Mouse (Mus musculus) embryonic facial prominence, embryonic 12.5 days (tissue): ENCODE measurements around the gene Tbc1d17. TPM values are rescaled to one million over a fixed set of nuclear protein-coding genes. Genes with fewer than 3 reads are reported as not detected.
A peak's percentile ranks its signal among the peaks of the same experiment; 100 is the strongest.

Experiments used
- ATAC-seq: fragments of 200-750 bp; cut with Nextera tagmentation; 2 replicates; pipeline ENCODE4 v1.8.0; 2017; ENCODE audit not compliant: insufficient number of reproducible peaks, insufficient read depth, low FRiP score, low TSS enrichment
- H3K27ac ChIP-seq: fragments of 300-500 bp; sonication (generic); 2 replicates; pipeline ENCODE4 v1.5.1; 2016; ENCODE audit warnings: mild to moderate bottlenecking
- H3K27me3 ChIP-seq: fragments of 300-500 bp; sonication (generic); 2 replicates; pipeline ENCODE4 v1.6.1; 2016; ENCODE audit warnings: mild to moderate bottlenecking, moderate library complexity
- H3K36me3 ChIP-seq: fragments of 300-500 bp; sonication (generic); 2 replicates; pipeline ENCODE4 v1.6.1; 2016; ENCODE audit warnings: mild to moderate bottlenecking
- H3K4me1 ChIP-seq: fragments of 300-500 bp; sonication (generic); 2 replicates; pipeline ENCODE4 v1.6.1; 2016
- H3K4me2 ChIP-seq: fragments of 300-500 bp; sonication (generic); replicated peaks from 2 replicates; pipeline ENCODE4 v1.6.1; 2016; ENCODE audit warnings: mild to moderate bottlenecking, moderate library complexity
- H3K4me3 ChIP-seq: fragments of 300-500 bp; sonication (generic); 2 replicates; pipeline ENCODE4 v1.5.1; 2016; ENCODE audit warnings: mild to moderate bottlenecking
- H3K9ac ChIP-seq: fragments of 300-500 bp; sonication (generic); 2 replicates; pipeline ENCODE4 v1.6.1; 2016; ENCODE audit warnings: mild to moderate bottlenecking, moderate library complexity
- H3K9me3 ChIP-seq: fragments of 300-500 bp; sonication (generic); 2 replicates; pipeline ENCODE4 v1.6.1; 2016; ENCODE audit warnings: mild to moderate bottlenecking, moderate library complexity
- WGBS: fragments of 180-500 bp; shearing (Covaris S2); methylation state at CpG from one replicate; pipeline ENCODE4 v1.1.7; 2016; 5-methylcytosine and 5-hydroxymethylcytosine counted together
- microRNA counts: library from miRNA; unstranded; fragments of <30 nt; microRNA quantifications from one replicate; lab custom pipeline; 2017
- microRNA-seq: library from miRNA; unstranded; fragments of <30 nt; microRNA quantifications from one replicate; pipeline ENCODE4, GENCODE M21; 2017
- polyA plus RNA-seq: library from polyadenylated mRNA; unstranded; fragments of >200 nt; fragmentation: Nextera tagmentation; extraction: Ambion mirVana; gene quantifications from 2 replicates; pipeline ENCODE4 v1.2.1, GENCODE M21; 2016

Tbc1d17 gene
- polyA plus RNA-seq, 1 experiment from 2014 or later, result 105 TPM

DNA sequence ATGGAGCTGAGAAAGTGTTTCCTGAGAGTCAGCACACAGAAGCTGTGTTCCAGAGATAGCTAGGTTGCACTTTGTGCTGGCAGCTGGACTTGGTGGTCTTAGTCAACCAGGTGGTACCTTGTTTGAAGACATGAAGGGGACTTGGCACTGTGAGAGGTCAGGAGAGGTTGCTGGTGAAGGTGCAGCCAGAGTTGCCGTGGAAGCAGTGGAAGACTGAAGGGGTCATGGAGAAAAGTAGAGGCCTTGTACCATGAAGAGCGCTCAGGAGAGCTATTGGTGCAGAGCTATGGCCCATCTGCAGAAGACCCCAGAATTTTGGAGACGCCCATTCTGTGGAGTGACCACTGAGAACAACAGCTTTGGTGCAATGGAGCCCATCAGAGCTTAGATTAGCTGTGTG is 39.4 kb downstream of the Tbc1d17 start:
- H3K4me2 ChIP-seq, result no peak overlapping the region

DNA sequence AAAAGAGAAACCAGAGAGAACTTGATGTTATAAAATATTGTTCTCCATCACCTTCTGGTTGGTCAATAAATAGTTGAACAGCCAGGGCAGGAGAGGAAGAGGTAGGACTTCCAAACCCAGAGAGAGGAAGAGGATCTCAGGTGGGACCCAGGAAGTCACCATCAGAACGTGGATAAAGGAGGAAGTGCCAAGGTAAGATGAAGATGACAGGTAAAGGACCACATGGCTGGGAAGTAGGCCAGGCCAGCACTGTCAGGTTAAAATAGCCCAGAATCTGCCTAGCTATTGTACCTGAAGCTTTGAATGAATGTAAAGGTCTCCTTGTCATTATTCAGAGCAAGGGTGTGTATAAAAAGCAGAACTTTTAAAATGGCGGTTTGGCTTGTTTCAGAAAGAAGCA is 40.0 kb downstream of the Tbc1d17 start:
- no peak for ATAC-seq
- 80% methylated on average over 2 of the region's 2 CpGs for WGBS
- no peaks in the 10 kb centered on the region for H3K27me3 ChIP-seq

More for the DNA sequence above, 39.4 kb downstream of the Tbc1d17 start:
- H3K4me1 ChIP-seq, result no peaks in the 10 kb centered on the region
- no peaks in the 10 kb centered on the region for H3K27me3 ChIP-seq
- no peak overlapping the region for H3K27ac ChIP-seq
- H3K4me3 ChIP-seq, result no peak overlapping the region
- no peak overlapping the region for H3K9ac ChIP-seq
- H3K36me3 ChIP-seq, result peaks cover 20% of the 10 kb centered on the region; the same call in 1 of the 2 replicates
- no peak for ATAC-seq
- WGBS, result 90% methylated on average over 3 of the region's 3 CpGs
- no peaks in the 10 kb centered on the region for H3K9me3 ChIP-seq

DNA sequence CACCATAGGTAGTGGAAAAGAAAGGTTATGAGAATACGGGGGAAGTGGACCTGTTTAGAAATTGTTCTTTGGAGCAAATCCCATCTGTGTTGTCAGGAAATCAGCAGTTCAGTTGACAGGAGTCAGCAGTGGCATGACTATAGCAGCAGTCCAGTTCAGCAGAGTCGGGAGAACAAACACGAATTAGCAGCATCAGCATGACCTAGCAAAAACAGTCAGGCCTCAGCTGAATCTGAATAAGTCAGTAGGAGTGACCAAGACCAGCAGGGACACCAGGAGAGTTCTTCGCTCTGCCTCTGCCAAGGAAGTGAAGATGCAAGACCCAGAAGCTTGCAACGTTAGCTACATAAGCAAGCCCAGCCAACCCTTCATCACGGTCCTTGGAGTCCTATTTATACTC is 56.1 kb downstream of the Tbc1d17 start:
- Histone ChIP-seq H3K9me3 (no peaks in the 10 kb centered on the region), H3K27me3 (no peaks in the 10 kb centered on the region), H3K27ac (no peak overlapping the region), H3K9ac (no peak overlapping the region), H3K36me3 (no peaks in the 10 kb centered on the region), H3K4me2 (no peak overlapping the region), H3K4me3 (no peak overlapping the region), H3K4me1 (no peaks in the 10 kb centered on the region)
- 87% methylated on average over 6 of the region's 6 CpGs for WGBS
- no peak for ATAC-seq

More for the DNA sequence above, 40.0 kb downstream of the Tbc1d17 start:
- Histone ChIP-seq H3K4me3 (no peak overlapping the region), H3K9ac (no peak overlapping the region), H3K4me1 (no peaks in the 10 kb centered on the region), H3K27ac (no peak overlapping the region), H3K36me3 (peaks cover 16% of the 10 kb centered on the region; the same call in 1 of the 2 replicates), H3K9me3 (no peaks in the 10 kb centered on the region), H3K4me2 (no peak overlapping the region)

DNA sequence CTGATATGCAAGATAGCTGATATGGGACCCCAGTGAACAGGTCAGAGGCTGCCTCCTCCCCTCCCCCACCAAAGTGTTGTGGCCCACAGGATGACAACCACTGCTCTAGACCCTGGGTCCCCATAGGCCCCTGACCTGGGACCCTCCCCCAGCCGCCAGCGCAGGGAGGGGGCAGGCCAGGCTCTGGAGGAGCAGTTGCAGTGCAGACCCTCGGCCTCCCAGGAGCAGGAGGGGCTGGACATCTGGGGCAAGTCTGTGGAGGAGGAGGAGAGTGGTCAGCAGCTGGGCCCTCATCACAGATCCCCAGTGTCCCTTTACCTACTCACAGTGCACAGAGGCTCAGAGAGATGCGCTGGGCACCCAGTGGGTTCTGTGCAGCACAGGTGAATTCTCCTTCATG is 58.8 kb downstream of the Tbc1d17 start:
- H3K9ac ChIP-seq, result no peak overlapping the region
- no peak overlapping the region for H3K4me2 ChIP-seq
- no peak for ATAC-seq
- H3K27ac ChIP-seq, result no peak overlapping the region
- H3K36me3 ChIP-seq, result no peaks in the 10 kb centered on the region
- H3K27me3 ChIP-seq, result no peaks in the 10 kb centered on the region
- WGBS, result 69% methylated on average over 4 of the region's 4 CpGs
- H3K9me3 ChIP-seq, result no peaks in the 10 kb centered on the region
- no peaks in the 10 kb centered on the region for H3K4me1 ChIP-seq
- no peak overlapping the region for H3K4me3 ChIP-seq

DNA sequence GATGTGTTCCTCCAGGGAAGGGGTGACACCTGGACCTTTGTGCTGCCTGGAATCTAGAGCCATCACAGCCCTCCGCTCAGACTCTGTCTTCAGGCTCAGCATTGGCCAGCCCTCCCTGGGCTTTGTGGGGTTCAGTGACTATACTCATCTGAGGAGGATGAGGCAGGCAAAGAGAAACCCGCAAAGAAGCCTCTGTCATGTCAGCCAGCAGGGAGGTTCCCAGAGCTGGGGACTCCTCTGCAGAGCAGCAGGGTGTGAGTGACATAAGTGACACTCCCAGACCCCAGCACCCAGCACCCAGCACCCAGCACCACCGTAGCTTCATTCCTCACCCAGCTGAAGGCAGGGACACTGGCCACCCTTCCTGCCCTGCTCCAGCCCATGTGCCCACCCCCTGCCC is 59.3 kb downstream of the Tbc1d17 start:
- H3K4me1 ChIP-seq, result no peaks in the 10 kb centered on the region
- no peak overlapping the region for H3K27ac ChIP-seq
- no peaks in the 10 kb centered on the region for H3K36me3 ChIP-seq
- H3K4me3 ChIP-seq, result no peak overlapping the region
- no peaks in the 10 kb centered on the region for H3K9me3 ChIP-seq
- no peak for ATAC-seq
- 73% methylated on average over 3 of the region's 3 CpGs for WGBS
- no peaks in the 10 kb centered on the region for H3K27me3 ChIP-seq
- H3K9ac ChIP-seq, result no peak overlapping the region
- no peak overlapping the region for H3K4me2 ChIP-seq

MicroRNAs within 50 kb of the gene (microRNA counts, 519-probe panel; counts per million panel counts)
- 460 counts per million, percentile 65 among the panel's probes with 10 or more counts for microRNA mmu-miR-707 (lab: Ali Mortazavi, UCI)

Small RNAs within 50 kb of the gene (microRNA-seq; reads per million reads assigned to microRNA genes)
- not detected for gene Mir707

Other genes starting within 250 kb of the Tbc1d17 start
- 6.5 and 6.8 TPM in 2 replicates for gene Myh14, start 178.2 kb downstream of the Tbc1d17 start, polyA plus RNA-seq
- gene Izumo2, start 140.3 kb downstream of the Tbc1d17 start, polyA plus RNA-seq, result not detected in 2 replicates
- 36.4 and 36.7 TPM in 2 replicates for gene Vrk3, start 100.7 kb downstream of the Tbc1d17 start, polyA plus RNA-seq
- gene Zfp473, start 98.0 kb downstream of the Tbc1d17 start, polyA plus RNA-seq, result 2.3 and 2.6 TPM in 2 replicates
- 102 and 104 TPM in 2 replicates for gene Nup62, start 33.0 kb downstream of the Tbc1d17 start, polyA plus RNA-seq
- 1.2 and 2.5 TPM in 2 replicates for gene Il4i1, start 32.7 kb downstream of the Tbc1d17 start, polyA plus RNA-seq
- gene Atf5, start 32.4 kb downstream of the Tbc1d17 start, polyA plus RNA-seq, result 5.3 and 5.8 TPM in 2 replicates
- 116 and 120 TPM in 2 replicates for gene Akt1s1, start 88 bp downstream of the Tbc1d17 start, polyA plus RNA-seq
- gene Pnkp, start 8.1 kb upstream of the Tbc1d17 start, polyA plus RNA-seq, result 29.0 and 30.4 TPM in 2 replicates
- gene Ptov1, start 20.7 kb upstream of the Tbc1d17 start, polyA plus RNA-seq, result 696 and 750 TPM in 2 replicates
- gene Med25, start 43.6 kb upstream of the Tbc1d17 start, polyA plus RNA-seq, result 113 and 123 TPM in 2 replicates
- 22.4 and 23.3 TPM in 2 replicates for gene Fuz, start 47.0 kb upstream of the Tbc1d17 start, polyA plus RNA-seq
- gene Ap2a1, start 80.4 kb upstream of the Tbc1d17 start, polyA plus RNA-seq, result 76.3 and 84.7 TPM in 2 replicates
- 0.11 and 0.19 TPM in 2 replicates for gene Tsks, start 94.1 kb upstream of the Tbc1d17 start, polyA plus RNA-seq
- gene Cpt1c, start 125.8 kb upstream of the Tbc1d17 start, polyA plus RNA-seq, result 32.9 and 35.6 TPM in 2 replicates
- gene Prmt1, start 137.5 kb upstream of the Tbc1d17 start, polyA plus RNA-seq, result 660 and 677 TPM in 2 replicates
- 93.3 and 95.7 TPM in 2 replicates for gene Irf3, start 148.6 kb upstream of the Tbc1d17 start, polyA plus RNA-seq
- 79.9 and 83.5 TPM in 2 replicates for gene Bcl2l12, start 149.6 kb upstream of the Tbc1d17 start, polyA plus RNA-seq
- 43.8 and 47.7 TPM in 2 replicates for gene Scaf1, start 167.3 kb upstream of the Tbc1d17 start, polyA plus RNA-seq
- gene Rras, start 168.9 kb upstream of the Tbc1d17 start, polyA plus RNA-seq, result 23.6 and 26.1 TPM in 2 replicates
- 13.7 and 16.8 TPM in 2 replicates for gene Prr12, start 203.8 kb upstream of the Tbc1d17 start, polyA plus RNA-seq
- 63.0 and 64.4 TPM in 2 replicates for gene Nosip, start 213.3 kb upstream of the Tbc1d17 start, polyA plus RNA-seq
- 23.9 and 25.0 TPM in 2 replicates for gene Prrg2, start 213.6 kb upstream of the Tbc1d17 start, polyA plus RNA-seq
- 302 and 306 TPM in 2 replicates for gene Rcn3, start 243.1 kb upstream of the Tbc1d17 start, polyA plus RNA-seq